Mouse (Mus musculus) E14TG2a.4 (cell line): Measurements from ENCODE around the gene Efna5.

Experiments used
- H3K27me3 ChIP-seq: 2 replicates; pipeline ENCODE4 v1.6.1; 2014; ENCODE audit warnings: low read length, control low read depth; ENCODE audit not compliant: insufficient read depth
- H3K36me3 ChIP-seq: 2 replicates; pipeline ENCODE4 v1.6.1; 2014; ENCODE audit warnings: low read length, control low read depth; ENCODE audit not compliant: insufficient read depth
- H3K4me1 ChIP-seq: replicated peaks from 2 replicates; pipeline ENCODE4 v1.6.1; 2014; ENCODE audit warnings: low read depth, low read length, control low read depth
- H3K4me3 ChIP-seq: replicated peaks from 2 replicates; pipeline ENCODE4 v1.5.1; 2014; ENCODE audit warnings: mild to moderate bottlenecking, low read length
- H3K9me3 ChIP-seq: 2 replicates; pipeline ENCODE4 v1.6.1; 2014; ENCODE audit warnings: low read length, control low read depth
- CTCF ChIP-seq: conservative IDR thresholded peaks from 2 replicates; pipeline ENCODE4 v1.5.1; 2014; ENCODE audit warnings: low read length
- NANOG ChIP-seq: IDR thresholded peaks from 2 replicates; pipeline ENCODE4 v1.6.1; 2014; ENCODE audit warnings: borderline replicate concordance, low read length, mixed read lengths
- POU5F1 ChIP-seq: IDR thresholded peaks from 2 replicates; pipeline ENCODE4 v1.6.1; 2014; ENCODE audit warnings: low read length, borderline replicate concordance

Efna5 gene

GRCm38 (mm10) chr17:62680737-62681136 lies 200.4 kb downstream of the Efna5 start:
- TF ChIP-seq POU5F1, result no peak
- TF ChIP-seq NANOG, result no peak
- no peak for TF ChIP-seq CTCF
- H3K9me3 ChIP-seq, result no peaks in the 10 kb centered on the region
- H3K27me3 ChIP-seq, result no peaks in the 10 kb centered on the region
- H3K36me3 ChIP-seq, result no peaks in the 10 kb centered on the region
- no peak overlapping the region for H3K4me3 ChIP-seq
- H3K4me1 ChIP-seq, result peaks cover 12% of the 10 kb centered on the region

- no peak overlapping the region for H3K4me3 ChIP-seq
- no peaks in the 10 kb centered on the region for H3K36me3 ChIP-seq
These were observed 204.3 kb downstream of the Efna5 start for GRCm38 (mm10) chr17:62676832-62677231.

GRCm38 (mm10) chr17:62676409-62676808 lies 204.7 kb downstream of the Efna5 start:
- no peaks in the 10 kb centered on the region for H3K36me3 ChIP-seq
- TF ChIP-seq NANOG (no peak), POU5F1 (no peak), CTCF (no peak)
- H3K4me3 ChIP-seq, result no peak overlapping the region
- H3K27me3 ChIP-seq, result no peaks in the 10 kb centered on the region
- H3K4me1 ChIP-seq, result no peaks in the 10 kb centered on the region
- no peaks in the 10 kb centered on the region for H3K9me3 ChIP-seq

More at GRCm38 (mm10) chr17:62676832-62677231, 204.3 kb downstream of the Efna5 start:
- H3K27me3 ChIP-seq, result no peaks in the 10 kb centered on the region
- TF ChIP-seq POU5F1 (no peak), CTCF (no peak), NANOG (no peak)
- H3K9me3 ChIP-seq, result no peaks in the 10 kb centered on the region
- no peaks in the 10 kb centered on the region for H3K4me1 ChIP-seq

- no peaks in the 10 kb centered on the region for H3K27me3 ChIP-seq
- no peaks in the 10 kb centered on the region for H3K4me1 ChIP-seq
- TF ChIP-seq NANOG, result no peak
- no peak for TF ChIP-seq CTCF
- no peak for TF ChIP-seq POU5F1
- H3K4me3 ChIP-seq, result no peak overlapping the region
- no peaks in the 10 kb centered on the region for H3K9me3 ChIP-seq
- H3K36me3 ChIP-seq, result no peaks in the 10 kb centered on the region
These were observed 205.3 kb downstream of the Efna5 start for GRCm38 (mm10) chr17:62675811-62676255.

GRCm38 (mm10) chr17:62672068-62672467 lies 209.0 kb downstream of the Efna5 start:
- Histone ChIP-seq H3K4me3 (no peak overlapping the region), H3K27me3 (no peaks in the 10 kb centered on the region), H3K9me3 (no peaks in the 10 kb centered on the region), H3K36me3 (no peaks in the 10 kb centered on the region), H3K4me1 (no peaks in the 10 kb centered on the region)
- TF ChIP-seq POU5F1 (no peak), CTCF (no peak), NANOG (no peak)

- H3K9me3 ChIP-seq, result no peaks in the 10 kb centered on the region
- H3K4me3 ChIP-seq, result no peak overlapping the region
- TF ChIP-seq CTCF (no peak), POU5F1 (no peak)
- H3K27me3 ChIP-seq, result no peaks in the 10 kb centered on the region
- no peaks in the 10 kb centered on the region for H3K4me1 ChIP-seq
- H3K36me3 ChIP-seq, result no peaks in the 10 kb centered on the region
These were observed 214.4 kb downstream of the Efna5 start for GRCm38 (mm10) chr17:62666761-62667160.

- Histone ChIP-seq H3K4me1 (no peaks in the 10 kb centered on the region), H3K9me3 (no peaks in the 10 kb centered on the region), H3K4me3 (no peak overlapping the region), H3K27me3 (no peaks in the 10 kb centered on the region), H3K36me3 (no peaks in the 10 kb centered on the region)
- no peak for TF ChIP-seq CTCF
- TF ChIP-seq NANOG, result no peak
- no peak for TF ChIP-seq POU5F1
These were observed 215.3 kb downstream of the Efna5 start for GRCm38 (mm10) chr17:62665823-62666222.

- no peaks in the 10 kb centered on the region for H3K36me3 ChIP-seq
- H3K9me3 ChIP-seq, result no peaks in the 10 kb centered on the region
- no peaks in the 10 kb centered on the region for H3K4me1 ChIP-seq
- no peak overlapping the region for H3K4me3 ChIP-seq
- TF ChIP-seq NANOG (no peak), CTCF (no peak), POU5F1 (no peak)
- no peaks in the 10 kb centered on the region for H3K27me3 ChIP-seq
These were observed 216.4 kb downstream of the Efna5 start for GRCm38 (mm10) chr17:62664709-62665108.

GRCm38 (mm10) chr17:62661801-62662200 lies 219.3 kb downstream of the Efna5 start:
- H3K4me1 ChIP-seq, result no peaks in the 10 kb centered on the region
- H3K4me3 ChIP-seq, result no peak overlapping the region
- H3K27me3 ChIP-seq, result no peaks in the 10 kb centered on the region
- no peaks in the 10 kb centered on the region for H3K9me3 ChIP-seq
- TF ChIP-seq POU5F1 (no peak), CTCF (no peak), NANOG (no peak)
- H3K36me3 ChIP-seq, result no peaks in the 10 kb centered on the region
